Mouse (Mus musculus): Measurements from ENCODE around the gene Nek7. TPM values are rescaled to one million over a fixed set of nuclear protein-coding genes. Genes with fewer than 3 reads are reported as not detected.

The Nek7 gene
- 14.7 and 16.0 TPM in 2 replicates for polyA plus RNA-seq (2015; fragmentation: Nextera tagmentation; extraction: Ambion mirVana)

GRCm38 (mm10) chr1:138619996-138620461 is at the start of gene Nek7:
Nek7 (minus strand) TSS chr1:138620141.
- WGBS (ENCODE audit: insufficient replicate concordance), result 2% methylated on average over 11 of the region's 11 CpGs
- peak within 1 kb of the TSS; percentile 96 for H3K4me3 ChIP-seq (replicated peaks)
- H3K27me3 ChIP-seq, result no peaks in the 10 kb centered on the region
- H3K4me2 ChIP-seq, result peak within 1 kb of the TSS; percentile 93
- no peak for ATAC-seq (ENCODE audit: insufficient read depth)
- H3K27ac ChIP-seq (replicated peaks), result peak within 1 kb of the TSS; percentile 98
- no peaks in the 10 kb centered on the region for H3K36me3 ChIP-seq (replicated peaks)
- peaks cover 26% of the 10 kb centered on the region for H3K4me1 ChIP-seq (replicated peaks)
- H3K9me3 ChIP-seq (replicated peaks), result no peaks in the 10 kb centered on the region
- H3K9ac ChIP-seq, result peak within 1 kb of the TSS; percentile 97

GRCm38 (mm10) chr1:138662342-138662741 is 42.4 kb upstream of the Nek7 start:
- WGBS (ENCODE audit: insufficient replicate concordance), result 45% methylated on average over 2 of the region's 2 CpGs
- H3K27me3 ChIP-seq, result no peaks in the 10 kb centered on the region
- no peak for ATAC-seq (ENCODE audit: insufficient read depth)
- no peak overlapping the region for H3K4me3 ChIP-seq (replicated peaks)
- H3K4me2 ChIP-seq, result no peak overlapping the region
- H3K9ac ChIP-seq, result no peak overlapping the region
- H3K4me1 ChIP-seq (replicated peaks), result no peaks in the 10 kb centered on the region
- H3K27ac ChIP-seq (replicated peaks), result no peak overlapping the region
- H3K9me3 ChIP-seq (replicated peaks), result no peaks in the 10 kb centered on the region
- H3K36me3 ChIP-seq (replicated peaks), result no peaks in the 10 kb centered on the region

GRCm38 (mm10) chr1:138654212-138654611 is 34.3 kb upstream of the Nek7 start:
- H3K27me3 ChIP-seq, result no peaks in the 10 kb centered on the region
- H3K9ac ChIP-seq, result no peak overlapping the region
- no peaks in the 10 kb centered on the region for H3K4me1 ChIP-seq (replicated peaks)
- no peaks in the 10 kb centered on the region for H3K36me3 ChIP-seq (replicated peaks)
- no peak for ATAC-seq (ENCODE audit: insufficient read depth)
- no peak overlapping the region for H3K4me2 ChIP-seq
- H3K9me3 ChIP-seq (replicated peaks), result no peaks in the 10 kb centered on the region
- H3K27ac ChIP-seq (replicated peaks), result no peak overlapping the region
- no peak overlapping the region for H3K4me3 ChIP-seq (replicated peaks)

GRCm38 (mm10) chr1:138644991-138645390 is 25.1 kb upstream of the Nek7 start:
- no peak for ATAC-seq (ENCODE audit: insufficient read depth)
- H3K27me3 ChIP-seq, result no peaks in the 10 kb centered on the region
- 50% methylated on average over 3 of the region's 3 CpGs for WGBS (ENCODE audit: insufficient replicate concordance)
- no peak overlapping the region for H3K27ac ChIP-seq (replicated peaks)
- no peaks in the 10 kb centered on the region for H3K9me3 ChIP-seq (replicated peaks)
- no peaks in the 10 kb centered on the region for H3K36me3 ChIP-seq (replicated peaks)
- H3K4me2 ChIP-seq, result no peak overlapping the region
- H3K4me3 ChIP-seq (replicated peaks), result no peak overlapping the region
- H3K4me1 ChIP-seq (replicated peaks), result no peaks in the 10 kb centered on the region
- H3K9ac ChIP-seq, result no peak overlapping the region

GRCm38 (mm10) chr1:138643306-138643830 is 23.4 kb upstream of the Nek7 start:
- no peak for ATAC-seq (ENCODE audit: insufficient read depth)
- 57% methylated on average over 3 of the region's 3 CpGs for WGBS (ENCODE audit: insufficient replicate concordance)

GRCm38 (mm10) chr1:138640934-138641461 is 21.1 kb upstream of the Nek7 start:
- Histone ChIP-seq H3K27ac (replicated peaks) (no peak overlapping the region), H3K36me3 (replicated peaks) (no peaks in the 10 kb centered on the region), H3K4me1 (replicated peaks) (no peaks in the 10 kb centered on the region), H3K4me3 (replicated peaks) (no peak overlapping the region), H3K4me2 (no peak overlapping the region), H3K27me3 (no peaks in the 10 kb centered on the region), H3K9ac (no peak overlapping the region), H3K9me3 (replicated peaks) (no peaks in the 10 kb centered on the region)
- ATAC-seq (ENCODE audit: insufficient read depth), result no peak
- 54% methylated on average over 4 of the region's 4 CpGs for WGBS (ENCODE audit: insufficient replicate concordance)

More at GRCm38 (mm10) chr1:138643306-138643830, 23.4 kb upstream of the Nek7 start:
- no peaks in the 10 kb centered on the region for H3K36me3 ChIP-seq (replicated peaks)
- no peaks in the 10 kb centered on the region for H3K27me3 ChIP-seq
- H3K4me1 ChIP-seq (replicated peaks), result no peaks in the 10 kb centered on the region
- H3K9me3 ChIP-seq (replicated peaks), result no peaks in the 10 kb centered on the region
- no peak overlapping the region for H3K4me2 ChIP-seq
- no peak overlapping the region for H3K9ac ChIP-seq
- no peak overlapping the region for H3K27ac ChIP-seq (replicated peaks)
- H3K4me3 ChIP-seq (replicated peaks), result no peak overlapping the region

- Histone ChIP-seq H3K9ac (no peak overlapping the region), H3K36me3 (replicated peaks) (no peaks in the 10 kb centered on the region), H3K9me3 (replicated peaks) (no peaks in the 10 kb centered on the region), H3K4me1 (replicated peaks) (no peaks in the 10 kb centered on the region), H3K27me3 (no peaks in the 10 kb centered on the region), H3K4me3 (replicated peaks) (no peak overlapping the region), H3K4me2 (no peak overlapping the region), H3K27ac (replicated peaks) (no peak overlapping the region)
- ATAC-seq (ENCODE audit: insufficient read depth), result no peak
Observed at GRCm38 (mm10) chr1:138637850-138638249, 17.9 kb upstream of the Nek7 start.

- Histone ChIP-seq H3K9me3 (replicated peaks) (no peaks in the 10 kb centered on the region), H3K4me3 (replicated peaks) (no peak overlapping the region), H3K27ac (replicated peaks) (no peak overlapping the region), H3K36me3 (replicated peaks) (no peaks in the 10 kb centered on the region), H3K4me1 (replicated peaks) (no peaks in the 10 kb centered on the region), H3K27me3 (no peaks in the 10 kb centered on the region), H3K4me2 (no peak overlapping the region), H3K9ac (no peak overlapping the region)
- WGBS (ENCODE audit: insufficient replicate concordance), result 74% methylated on average over 1 of the region's 1 CpGs
- ATAC-seq (ENCODE audit: insufficient read depth), result no peak
Observed at GRCm38 (mm10) chr1:138634561-138634960, 14.6 kb upstream of the Nek7 start.

GRCm38 (mm10) chr1:138628919-138629318 is 9.0 kb upstream of the Nek7 start:
- Histone ChIP-seq H3K4me1 (replicated peaks) (no peaks in the 10 kb centered on the region), H3K4me2 (no peak overlapping the region), H3K27me3 (no peaks in the 10 kb centered on the region), H3K27ac (replicated peaks) (no peak overlapping the region), H3K9me3 (replicated peaks) (no peaks in the 10 kb centered on the region), H3K4me3 (replicated peaks) (no peak overlapping the region), H3K9ac (no peak overlapping the region), H3K36me3 (replicated peaks) (no peaks in the 10 kb centered on the region)
- WGBS (ENCODE audit: insufficient replicate concordance), result 59% methylated on average over 4 of the region's 4 CpGs
- ATAC-seq (ENCODE audit: insufficient read depth), result no peak

GRCm38 (mm10) chr1:138628486-138628885 is 8.5 kb upstream of the Nek7 start:
- H3K9me3 ChIP-seq (replicated peaks), result no peaks in the 10 kb centered on the region
- H3K4me3 ChIP-seq (replicated peaks), result no peak overlapping the region
- no peak for ATAC-seq (ENCODE audit: insufficient read depth)
- 66% methylated on average over 3 of the region's 3 CpGs for WGBS (ENCODE audit: insufficient replicate concordance)
- no peak overlapping the region for H3K4me2 ChIP-seq
- no peaks in the 10 kb centered on the region for H3K36me3 ChIP-seq (replicated peaks)
- no peak overlapping the region for H3K27ac ChIP-seq (replicated peaks)
- no peaks in the 10 kb centered on the region for H3K4me1 ChIP-seq (replicated peaks)
- no peak overlapping the region for H3K9ac ChIP-seq
- H3K27me3 ChIP-seq, result no peaks in the 10 kb centered on the region

GRCm38 (mm10) chr1:138627804-138628203 is 7.9 kb upstream of the Nek7 start:
- Histone ChIP-seq H3K27me3 (no peaks in the 10 kb centered on the region), H3K36me3 (replicated peaks) (no peaks in the 10 kb centered on the region), H3K9me3 (replicated peaks) (no peaks in the 10 kb centered on the region), H3K4me1 (replicated peaks) (no peaks in the 10 kb centered on the region), H3K4me2 (no peak overlapping the region), H3K4me3 (replicated peaks) (no peak overlapping the region), H3K27ac (replicated peaks) (no peak overlapping the region), H3K9ac (no peak overlapping the region)
- 59% methylated on average over 3 of the region's 3 CpGs for WGBS (ENCODE audit: insufficient replicate concordance)
- ATAC-seq (ENCODE audit: insufficient read depth), result no peak

GRCm38 (mm10) chr1:138626288-138626687 is 6.3 kb upstream of the Nek7 start:
- H3K4me1 ChIP-seq (replicated peaks), result no peaks in the 10 kb centered on the region
- H3K9me3 ChIP-seq (replicated peaks), result no peaks in the 10 kb centered on the region
- no peak overlapping the region for H3K9ac ChIP-seq
- H3K4me3 ChIP-seq (replicated peaks), result no peak overlapping the region
- 59% methylated on average over 3 of the region's 3 CpGs for WGBS (ENCODE audit: insufficient replicate concordance)
- no peaks in the 10 kb centered on the region for H3K36me3 ChIP-seq (replicated peaks)
- no peak for ATAC-seq (ENCODE audit: insufficient read depth)
- no peaks in the 10 kb centered on the region for H3K27me3 ChIP-seq
- no peak overlapping the region for H3K27ac ChIP-seq (replicated peaks)
- no peak overlapping the region for H3K4me2 ChIP-seq
